Mouse (Mus musculus) testis, adult 2 months (tissue): ENCODE measurements around the gene Col27a1. TPM values are rescaled to one million over a fixed set of nuclear protein-coding genes. Genes with fewer than 3 reads are reported as not detected.
"Not testable (repeated sequence)": the region's sequence is repeated elsewhere in the genome, so short reads cannot be mapped to it uniquely, and the experiment has no call there.

Source experiments
- H3K27ac ChIP-seq: fragments of 200-500 bp; 2 replicates; pipeline ENCODE4 v1.5.1; 2012; ENCODE audit warnings: low read depth, low read length; ENCODE audit not compliant: control insufficient read depth, insufficient read depth
- H3K27me3 ChIP-seq: fragments of 200-500 bp; 2 replicates; pipeline ENCODE4 v1.6.1; 2012; ENCODE audit warnings: mild to moderate bottlenecking, low read length, moderate library complexity; ENCODE audit not compliant: control insufficient read depth, insufficient read depth
- H3K36me3 ChIP-seq: fragments of 200-500 bp; 2 replicates; pipeline ENCODE4 v1.6.1; 2012; ENCODE audit warnings: mild to moderate bottlenecking, low read length; ENCODE audit not compliant: control insufficient read depth, insufficient read depth
- H3K4me1 ChIP-seq: fragments of 200-500 bp; 2 replicates; pipeline ENCODE4 v1.6.1; 2012; ENCODE audit warnings: low read length; ENCODE audit not compliant: control insufficient read depth, insufficient read depth
- H3K4me3 ChIP-seq: fragments of 200-500 bp; 2 replicates; pipeline ENCODE4 v1.5.1; 2012; ENCODE audit warnings: low read depth, mild to moderate bottlenecking, low read length, moderate library complexity, mixed read lengths; ENCODE audit not compliant: control insufficient read depth
- CTCF ChIP-seq: fragments of 200-500 bp; IDR thresholded peaks from 2 replicates; pipeline ENCODE4 v1.5.1; 2012; ENCODE audit warnings: low read depth, mild to moderate bottlenecking, inconsistent platforms, low read length, moderate library complexity; ENCODE audit not compliant: control insufficient read depth, insufficient read depth, insufficient replicate concordance
- POLR2A ChIP-seq: fragments of 200-500 bp; IDR thresholded peaks from 2 replicates; pipeline ENCODE4 v1.6.1; 2012; ENCODE audit warnings: low read depth, mild to moderate bottlenecking, inconsistent platforms, low read length, moderate library complexity; ENCODE audit not compliant: control insufficient read depth
- polyA plus RNA-seq: library from polyadenylated mRNA; depleted of rRNA; stranded (reverse); fragments of >200 nt; gene quantifications from 2 replicates; pipeline ENCODE4 v1.2.3, GENCODE M21; 2012

Gene Col27a1
- polyA plus RNA-seq, 1 experiment = 15.3 TPM

DNA sequence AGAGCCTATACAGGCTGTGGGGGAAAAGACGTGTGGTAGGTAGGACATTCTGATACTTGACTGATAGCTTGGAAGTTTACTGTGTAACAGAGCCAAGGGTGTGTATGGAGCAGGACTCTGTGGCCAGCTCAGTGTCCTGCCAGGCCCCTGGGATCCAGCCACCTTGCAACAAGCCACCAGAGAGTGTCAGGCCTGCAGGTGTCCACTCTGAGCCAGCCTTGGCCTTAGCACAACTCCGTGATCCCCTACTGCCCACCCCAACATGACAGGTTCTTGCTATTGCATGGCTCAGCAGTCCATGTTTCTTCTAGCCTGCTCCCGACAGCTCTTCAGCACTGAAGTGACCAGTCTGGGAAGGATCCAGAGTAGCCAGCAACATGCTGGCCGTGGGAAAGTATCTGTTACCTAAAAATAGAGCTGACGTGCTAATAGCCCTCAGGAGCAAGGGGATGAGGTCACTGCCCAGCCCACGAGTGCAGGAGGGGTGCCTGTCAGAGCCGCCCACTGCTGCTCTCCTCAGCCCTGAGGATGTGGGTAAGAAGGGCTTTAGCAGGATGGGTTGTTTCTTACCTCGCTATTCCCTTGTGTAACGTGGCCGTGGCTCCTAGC, 96.5 kb downstream of the Col27a1 start:
- Histone ChIP-seq H3K36me3 (no peaks in the 10 kb centered on the region), H3K27me3 (no peaks in the 10 kb centered on the region), H3K4me1 (no peaks in the 10 kb centered on the region), H3K4me3 (no peak overlapping the region), H3K27ac (no peak overlapping the region)
- no peak for TF ChIP-seq CTCF
- no peak for TF ChIP-seq POLR2A

DNA sequence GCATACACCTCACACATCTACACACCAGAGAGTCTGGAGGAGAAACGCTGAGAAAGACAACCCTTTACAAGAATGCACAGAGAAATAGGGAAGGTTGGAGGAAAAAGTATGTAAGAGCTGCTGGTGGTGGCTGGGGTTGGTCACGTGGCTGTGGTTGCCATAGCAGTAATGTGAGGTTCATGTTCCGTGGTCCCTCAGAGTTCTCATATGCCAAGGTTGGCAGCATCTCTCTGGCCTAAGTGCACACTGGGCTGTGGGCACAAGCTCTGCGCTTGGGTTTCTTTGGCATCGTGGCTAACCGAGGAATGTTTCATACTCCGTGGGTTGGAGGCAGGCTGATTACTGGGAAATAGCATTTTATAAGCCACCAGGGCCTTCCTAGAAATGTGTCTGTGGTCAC, 97.6 kb downstream of the Col27a1 start:
- Histone ChIP-seq H3K36me3 (no peaks in the 10 kb centered on the region), H3K27ac (no peak overlapping the region), H3K4me3 (no peak overlapping the region), H3K4me1 (no peaks in the 10 kb centered on the region), H3K27me3 (no peaks in the 10 kb centered on the region)
- TF ChIP-seq POLR2A (no peak), CTCF (no peak)

GRCm38 (mm10) chr4:63314063-63314462, 100.3 kb downstream of the Col27a1 start:
- Histone ChIP-seq H3K36me3 (no peaks in the 10 kb centered on the region), H3K27ac (no peak overlapping the region), H3K27me3 (no peaks in the 10 kb centered on the region), H3K4me3 (no peak overlapping the region), H3K4me1 (no peaks in the 10 kb centered on the region)
- no peak for TF ChIP-seq CTCF
- TF ChIP-seq POLR2A = no peak

- no peaks in the 10 kb centered on the region for H3K4me1 ChIP-seq
- H3K27ac ChIP-seq = no peak overlapping the region
- no peaks in the 10 kb centered on the region for H3K27me3 ChIP-seq
- no peaks in the 10 kb centered on the region for H3K36me3 ChIP-seq
- TF ChIP-seq CTCF = no peak
- TF ChIP-seq POLR2A = no peak
- H3K4me3 ChIP-seq = no peak overlapping the region
Measured at GRCm38 (mm10) chr4:63316076-63316746, 102.4 kb downstream of the Col27a1 start.

GRCm38 (mm10) chr4:63319566-63319965, 105.8 kb downstream of the Col27a1 start:
- not testable (repeated sequence) for H3K4me1 ChIP-seq, H3K36me3 ChIP-seq, H3K27ac ChIP-seq, H3K27me3 ChIP-seq, H3K4me3 ChIP-seq
- TF ChIP-seq CTCF = peak; percentile 17; the same call in 1 of the 2 replicates

DNA sequence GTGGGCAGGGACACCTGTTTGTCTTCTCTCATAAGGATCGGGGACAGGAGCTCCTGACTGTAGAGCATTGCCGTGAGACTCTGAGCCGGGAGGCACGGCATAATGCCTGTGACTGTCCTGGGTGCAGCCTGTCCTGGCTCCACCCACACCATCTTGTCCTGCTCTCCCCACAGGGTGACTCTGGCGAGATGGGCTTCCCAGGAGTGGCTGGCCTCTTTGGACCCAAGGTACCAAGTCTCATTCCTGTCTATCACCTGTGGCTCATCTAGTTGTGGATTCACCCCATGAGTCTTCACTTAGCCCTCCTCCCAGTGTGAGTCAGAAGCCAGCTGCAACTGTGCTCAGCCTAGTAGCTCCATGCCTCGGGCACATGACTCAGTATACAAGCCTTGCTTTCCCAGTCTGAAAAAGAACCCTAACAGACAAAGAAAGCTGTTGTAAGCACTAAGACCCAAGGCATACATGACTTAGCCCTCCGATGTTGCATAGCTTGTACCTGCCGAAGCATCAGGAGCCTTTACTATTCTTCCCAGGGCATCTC, 109.5 kb downstream of the Col27a1 start:
- Histone ChIP-seq H3K4me3 (no peak overlapping the region), H3K27me3 (no peaks in the 10 kb centered on the region), H3K4me1 (no peaks in the 10 kb centered on the region), H3K36me3 (no peaks in the 10 kb centered on the region), H3K27ac (no peak overlapping the region)
- no peak for TF ChIP-seq CTCF
- no peak for TF ChIP-seq POLR2A

GRCm38 (mm10) chr4:63333403-63333802, 119.6 kb downstream of the Col27a1 start:
- no peaks in the 10 kb centered on the region for H3K27me3 ChIP-seq
- H3K36me3 ChIP-seq = no peaks in the 10 kb centered on the region
- TF ChIP-seq CTCF (no peak), POLR2A (no peak)
- no peaks in the 10 kb centered on the region; the same call in 1 of the 2 replicates for H3K4me1 ChIP-seq
- H3K4me3 ChIP-seq = no peak overlapping the region
- H3K27ac ChIP-seq = no peak overlapping the region
